13 mouse cellular contexts compared by ENCODE assay signal in the genomic region with DNA sequence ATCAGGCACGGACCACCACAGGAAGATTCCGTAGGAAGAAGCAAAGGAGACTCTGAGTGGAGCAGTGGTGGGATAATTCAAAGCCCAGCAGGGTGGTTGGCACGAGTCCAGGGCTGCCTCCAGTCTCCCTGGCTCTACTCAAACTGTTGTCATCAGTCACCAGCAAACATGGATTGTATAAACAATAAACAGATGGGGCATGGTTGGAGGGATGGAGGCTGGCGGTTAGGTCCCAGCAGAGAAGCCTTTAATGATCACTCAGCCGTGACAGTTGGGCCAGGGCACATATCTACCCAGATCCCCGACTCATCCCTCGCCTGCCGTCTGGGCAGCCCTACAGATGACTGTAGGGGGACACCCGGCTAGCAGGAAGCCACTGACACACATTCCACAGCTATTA. TPM values are rescaled to one million over a fixed set of nuclear protein-coding genes. Genes with fewer than 3 reads are reported as not detected.
DNase-seq lines count a peak whose midpoint lies in the region; ATAC-seq and TF ChIP-seq lines count a peak whose summit lies in the region.
"Had no signal": no experiment of that assay in that cellular context is flagged by ENCODE, and none has a peak within 500 bp of the region (broad histone marks: within the 10 kb centered on the region; RNA-seq: fewer than 3 reads in every experiment).

No protein-coding gene starts in this region.

- H3K9me3 ChIP-seq in kidney, postnatal 0 days (replicated peaks; ENCODE audit: low read length) = no peaks in the 10 kb centered on the region
- H3K9me3 ChIP-seq in neural tube, embryonic 12.5 days = no peaks in the 10 kb centered on the region
- H3K9me3 ChIP-seq in neural tube, embryonic 14.5 days (ENCODE audit: control insufficient read depth, low read length) = no peaks in the 10 kb centered on the region
- H3K9me3 ChIP-seq in heart, embryonic 12.5 days (replicated peaks) = no peaks in the 10 kb centered on the region

- no peak for ATAC-seq in kidney, postnatal 0 days (replicated peaks; ENCODE audit: low FRiP score, low read depth)
- 0 out of 2 replicates have a peak, but pooled peaks have one; percentile 33 for ATAC-seq in neural tube, embryonic 12.5 days (ENCODE audit: low FRiP score, low read depth)
- ATAC-seq in neural tube, embryonic 14.5 days (ENCODE audit: low read depth) = peak; percentile 51; the same call in 1 of the 2 replicates
- ATAC-seq in heart, embryonic 12.5 days (ENCODE audit: insufficient number of reproducible peaks, low FRiP score) = no peak
- ATAC-seq: activated CD4-positive, CD25-positive, alpha-beta regulatory T cell, adult 4 months had no signal

- H3K4me3 ChIP-seq in kidney, postnatal 0 days (replicated peaks; ENCODE audit: low read depth, low read length) = no peak overlapping the region
- no peak overlapping the region for H3K4me3 ChIP-seq in neural tube, embryonic 12.5 days
- no peak overlapping the region for H3K4me3 ChIP-seq in neural tube, embryonic 14.5 days (ENCODE audit: low read depth, low read length)
- no peak overlapping the region for H3K4me3 ChIP-seq in heart, embryonic 12.5 days
- H3K4me3 ChIP-seq: myocyte had no signal

- DNase-seq in kidney, postnatal 0 days (ENCODE audit: low spot score) = peak; percentile 10
- no peak for DNase-seq in kidney, postnatal 25 days
- DNase-seq in neural tube, embryonic 10.5 days (ENCODE audit: extremely low spot score, low spot score) = no peak
- DNase-seq in cerebellum, adult 9-11 months = peak; percentile 41
- no peak for DNase-seq in spleen, adult 18-20 months
- DNase-seq: heart, postnatal 10 days; layer of hippocampus, adult 9-11 months had no signal

- H3K4me2 ChIP-seq in kidney, postnatal 0 days (ENCODE audit: low read length) = no peak overlapping the region
- no peak overlapping the region for H3K4me2 ChIP-seq in neural tube, embryonic 12.5 days (replicated peaks)
- H3K4me2 ChIP-seq in neural tube, embryonic 14.5 days (ENCODE audit: low read depth, low read length) = no peak overlapping the region
- no peak overlapping the region for H3K4me2 ChIP-seq in heart, embryonic 12.5 days

- WGBS in kidney, postnatal 0 days = 30% methylated on average over 9 of the region's 9 CpGs
- 34% methylated on average over 9 of the region's 9 CpGs for WGBS in neural tube, embryonic 12.5 days
- 18% methylated on average over 9 of the region's 9 CpGs for WGBS in neural tube, embryonic 14.5 days
- 22% methylated on average over 9 of the region's 9 CpGs for WGBS in heart, embryonic 12.5 days

- H3K36me3 ChIP-seq in kidney, postnatal 0 days (ENCODE audit: insufficient read depth, low read length) = no peaks in the 10 kb centered on the region
- no peaks in the 10 kb centered on the region for H3K36me3 ChIP-seq in neural tube, embryonic 12.5 days
- H3K36me3 ChIP-seq in neural tube, embryonic 14.5 days (ENCODE audit: control insufficient read depth, insufficient read depth, low read length) = no peaks in the 10 kb centered on the region
- no peaks in the 10 kb centered on the region for H3K36me3 ChIP-seq in heart, embryonic 12.5 days

- TF ChIP-seq CTCF in kidney, postnatal 0 days (IDR thresholded peaks at IDR 0.05; ENCODE audit: low read depth) = no peak

- H3K4me1 ChIP-seq in kidney, postnatal 0 days (replicated peaks; ENCODE audit: insufficient read depth, low read length) = no peaks in the 10 kb centered on the region
- H3K4me1 ChIP-seq in neural tube, embryonic 12.5 days = peaks cover 7% of the 10 kb centered on the region; the same call in 1 of the 2 replicates
- H3K4me1 ChIP-seq in neural tube, embryonic 14.5 days (ENCODE audit: control insufficient read depth, insufficient read depth, low read length) = no peaks in the 10 kb centered on the region
- H3K4me1 ChIP-seq in heart, embryonic 12.5 days (replicated peaks) = peaks cover 26% of the 10 kb centered on the region

- H3K9ac ChIP-seq in kidney, postnatal 0 days (ENCODE audit: low read depth, low read length) = no peak overlapping the region
- no peak overlapping the region for H3K9ac ChIP-seq in neural tube, embryonic 12.5 days
- no peak overlapping the region for H3K9ac ChIP-seq in neural tube, embryonic 14.5 days (replicated peaks; ENCODE audit: low read depth, low read length)
- H3K9ac ChIP-seq in heart, embryonic 12.5 days = no peak overlapping the region
- H3K9ac ChIP-seq: liver, embryonic 14.5 days had no signal

- H3K27me3 ChIP-seq in kidney, postnatal 0 days (ENCODE audit: insufficient read depth, low read length) = no peaks in the 10 kb centered on the region
- H3K27me3 ChIP-seq in neural tube, embryonic 12.5 days (replicated peaks) = no peaks in the 10 kb centered on the region
- H3K27me3 ChIP-seq in neural tube, embryonic 14.5 days (ENCODE audit: control insufficient read depth, insufficient read depth, low read length) = no peaks in the 10 kb centered on the region
- H3K27me3 ChIP-seq in heart, embryonic 12.5 days (replicated peaks) = no peaks in the 10 kb centered on the region

- no peak overlapping the region for H3K27ac ChIP-seq in kidney, postnatal 0 days
- H3K27ac ChIP-seq in neural tube, embryonic 12.5 days = no peak overlapping the region
- no peak overlapping the region for H3K27ac ChIP-seq in neural tube, embryonic 14.5 days (ENCODE audit: low read depth, low read length)
- no peak overlapping the region for H3K27ac ChIP-seq in heart, embryonic 12.5 days (ENCODE audit: poor library complexity, severe bottlenecking)
- H3K27ac ChIP-seq: liver, embryonic 14.5 days had no signal

RNA-seq across cellular contexts. Expression of a gene that starts 38.3 kb away (rescaled TPM):
- 14.1 and 15.2 TPM in 2 replicates for polyA plus RNA-seq in kidney, postnatal 0 days (2015; fragmentation: Nextera tagmentation; extraction: Ambion mirVana)
- 32.3 and 32.7 TPM in 2 replicates for polyA plus RNA-seq in neural tube, embryonic 12.5 days (2016; fragmentation: Nextera tagmentation; extraction: Ambion mirVana)
- polyA plus RNA-seq in neural tube, embryonic 14.5 days (2014; fragmentation: Nextera tagmentation; extraction: Ambion mirVana) = 46.1 and 46.8 TPM in 2 replicates
- 13.8 and 14.1 TPM in 2 replicates for polyA plus RNA-seq in heart, embryonic 12.5 days (2016; fragmentation: Nextera tagmentation; extraction: Ambion mirVana)

RNA-seq across cellular contexts. Expression of a gene that starts 39.1 kb away (rescaled TPM):
- 0.27 and 0.42 TPM in 2 replicates for polyA plus RNA-seq in kidney, postnatal 0 days (2015; fragmentation: Nextera tagmentation; extraction: Ambion mirVana)
- polyA plus RNA-seq in neural tube, embryonic 12.5 days (2016; fragmentation: Nextera tagmentation; extraction: Ambion mirVana) = 31.8 and 34.2 TPM in 2 replicates
- 39.5 and 43.3 TPM in 2 replicates for polyA plus RNA-seq in neural tube, embryonic 14.5 days (2014; fragmentation: Nextera tagmentation; extraction: Ambion mirVana)
- 2.5 and 2.8 TPM in 2 replicates for polyA plus RNA-seq in heart, embryonic 12.5 days (2016; fragmentation: Nextera tagmentation; extraction: Ambion mirVana)
- polyA plus RNA-seq: activated CD4-positive, CD25-positive, alpha-beta regulatory T cell, adult 4 months had no signal

Comparison
In these comparisons a context has a peak if more than half of its experiments do, and no peak if none do; other contexts are left out.
1. DNase-seq: peak in kidney, postnatal 0 days (single experiment) and cerebellum, adult 9-11 months (single experiment); none in kidney, postnatal 25 days (0 of 2), neural tube, embryonic 10.5 days (single experiment) and spleen, adult 18-20 months (0 of 2).
2. ATAC-seq: peak in neural tube, embryonic 12.5 days (single experiment) and neural tube, embryonic 14.5 days (single experiment); none in kidney, postnatal 0 days (single experiment) and heart, embryonic 12.5 days (single experiment).